Mouse (Mus musculus) C2C12 (cell line): Measurements from ENCODE around the gene Trmt10a.

ENCODE experiments used
- CEBPB ChIP-seq: IDR thresholded peaks from one replicate; pipeline ENCODE4 v1.6.1; 2011; ENCODE audit warnings: low read depth, mild to moderate bottlenecking, control low read depth, moderate library complexity
- CTCF ChIP-seq: IDR thresholded peaks from one replicate; pipeline ENCODE4 v1.5.1; 2011; ENCODE audit not compliant: control insufficient read depth, insufficient read depth, insufficient read length
- FOSL1 ChIP-seq: IDR thresholded peaks from one replicate; pipeline ENCODE4 v1.8.0; 2011; ENCODE audit warnings: mild to moderate bottlenecking, low read length; ENCODE audit not compliant: poor library complexity, insufficient read depth, severe bottlenecking
- MAX ChIP-seq: IDR thresholded peaks from one replicate; pipeline ENCODE4 v1.6.1; 2011; ENCODE audit warnings: mild to moderate bottlenecking, control low read depth
- MYOD1 ChIP-seq: IDR thresholded peaks from one replicate; pipeline ENCODE4 v1.6.1; 2011; ENCODE audit warnings: low read depth; ENCODE audit not compliant: control insufficient read depth, insufficient read length
- MYOG ChIP-seq: IDR thresholded peaks from one replicate; pipeline ENCODE4 v1.6.1; 2011; ENCODE audit not compliant: control insufficient read depth, insufficient read length; ENCODE audit errors: extremely low read depth
- USF1 ChIP-seq: IDR thresholded peaks from one replicate; pipeline ENCODE4 v1.6.1; 2011; ENCODE audit warnings: low read depth, mild to moderate bottlenecking, control low read depth, moderate library complexity

- no peak for TF ChIP-seq CTCF
- no peak for TF ChIP-seq MYOG
- no peak for TF ChIP-seq CEBPB
- TF ChIP-seq USF1 = no peak
- no peak for TF ChIP-seq MAX
- no peak for TF ChIP-seq FOSL1
- TF ChIP-seq MYOD1 = no peak
Measured at GRCm38 (mm10) chr3:138106887-138107286, 36.4 kb upstream of the Trmt10a start.
